Mouse (Mus musculus) spleen, adult 2 months (tissue): Measurements from ENCODE around the gene 4933414I15Rik.

Experiments
- CTCF ChIP-seq: fragments of 200-500 bp; IDR thresholded peaks from 2 replicates; pipeline ENCODE4 v1.5.1; 2011; ENCODE audit warnings: mild to moderate bottlenecking, inconsistent platforms; ENCODE audit not compliant: insufficient read depth, insufficient read length, insufficient replicate concordance; ENCODE audit errors: extremely low read depth
- POLR2A ChIP-seq: fragments of 200-500 bp; IDR thresholded peaks from 2 replicates; pipeline ENCODE4 v1.6.1; 2011; ENCODE audit warnings: low read depth, low read length, inconsistent platforms

GRCm38 (mm10) chr11:50943506-50943905 is at the start of gene 4933414I15Rik:
- TF ChIP-seq CTCF, result no peak
- TF ChIP-seq POLR2A, result no peak
